Mouse (Mus musculus) effector memory CD4-positive, alpha-beta T cell, adult 7 months (primary cell): ENCODE data around the gene Psg21. TPM values are rescaled to one million over a fixed set of nuclear protein-coding genes. Genes with fewer than 3 reads are reported as not detected.

Experiments
- polyA plus RNA-seq: library from polyadenylated mRNA; unstranded; fragments of 100-300 nt; shearing (Covaris generic); gene quantifications from one replicate; pipeline ENCODE4 v1.2.1, GENCODE M21; 2017

The Psg21 gene
- not detected for polyA plus RNA-seq

DNA sequence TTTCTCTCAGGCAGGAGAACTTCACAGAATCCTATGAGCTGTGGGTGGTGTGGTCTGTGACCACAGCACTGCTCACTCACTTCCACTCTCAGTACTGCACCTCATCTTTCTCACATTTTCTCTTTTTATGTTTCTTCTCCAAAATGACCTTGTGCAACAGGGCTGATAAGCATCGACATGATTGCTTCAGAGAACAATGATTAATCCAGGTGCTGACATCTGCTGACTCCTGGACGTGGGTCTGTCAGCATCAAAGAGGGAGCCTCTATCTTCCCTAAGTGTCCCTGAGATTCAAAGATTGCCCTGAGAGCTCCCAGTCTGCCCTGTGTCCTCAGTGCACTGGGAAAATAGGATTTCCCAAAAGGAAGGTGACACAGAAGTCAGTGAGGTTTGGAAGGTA is at the start of gene Psg21:
Gene Psg21, minus strand, starts transcription at position 101 of the 400 bp plus-strand sequence.

DNA sequence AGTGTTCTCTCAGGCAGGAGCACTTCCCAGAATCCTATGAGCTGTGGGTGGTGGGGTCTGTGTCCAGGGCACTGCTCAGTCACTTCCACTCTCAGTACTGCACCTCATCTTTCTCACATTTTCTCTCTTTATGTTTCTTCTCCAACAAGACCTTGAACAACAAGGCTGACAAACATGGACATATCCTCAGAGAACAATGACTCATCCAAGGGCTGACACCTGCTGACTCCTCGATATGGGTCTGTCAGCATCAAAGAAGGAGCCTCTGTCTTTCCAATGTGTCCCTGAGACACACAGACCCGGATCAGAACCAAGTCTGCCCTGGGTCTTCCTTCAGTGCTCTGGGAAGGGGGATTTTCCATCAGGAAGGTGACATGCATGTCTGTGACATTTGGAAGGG is 29.6 kb upstream of the Psg21 start, which contains the start of gene Psg20:
Gene Psg20, minus strand, starts transcription at position 101 of the 400 bp plus-strand sequence.

DNA sequence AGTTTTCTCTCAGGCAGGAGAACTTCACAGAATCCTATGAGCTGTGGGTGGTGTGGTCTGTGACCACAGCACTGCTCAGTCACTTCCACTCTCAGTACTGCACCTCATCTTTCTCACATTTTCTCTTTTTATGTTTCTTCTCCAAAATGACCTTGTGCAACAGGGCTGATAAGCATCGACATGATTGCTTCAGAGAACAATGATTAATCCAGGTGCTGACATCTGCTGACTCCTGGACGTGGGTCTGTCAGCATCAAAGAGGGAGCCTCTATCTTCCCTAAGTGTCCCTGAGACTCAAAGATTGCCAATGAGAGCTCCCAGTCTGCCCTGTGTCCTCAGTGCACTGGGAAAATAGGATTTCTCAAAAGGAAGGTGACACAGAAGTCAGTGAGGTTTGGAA is 40.1 kb downstream of the Psg21 start, which contains the start of gene Psg23:
Gene Psg23, minus strand, starts transcription at position 101 of the 400 bp plus-strand sequence.

Other genes with a start within 250 kb of the Psg21 start
- not detected for gene Psg28, start 224.7 kb downstream of the Psg21 start, polyA plus RNA-seq
- gene Psg26, start 172.5 kb downstream of the Psg21 start, polyA plus RNA-seq = not detected
- not detected for gene Psg25, start 124.5 kb downstream of the Psg21 start, polyA plus RNA-seq
- gene Psg27, start 89.4 kb downstream of the Psg21 start, polyA plus RNA-seq = not detected
- 0.23 TPM for gene Psg23, start 40.2 kb downstream of the Psg21 start, polyA plus RNA-seq
- gene Psg20, start 29.5 kb upstream of the Psg21 start, polyA plus RNA-seq = not detected
- gene Psg22, start 61.4 kb upstream of the Psg21 start, polyA plus RNA-seq = not detected
- 0.18 TPM for gene Psg19, start 141.8 kb upstream of the Psg21 start, polyA plus RNA-seq
- not detected for gene Psg17, start 164.9 kb upstream of the Psg21 start, polyA plus RNA-seq
- 1.1 TPM for gene Mill2, start 183.2 kb upstream of the Psg21 start, polyA plus RNA-seq
- gene Pglyrp1, start 214.6 kb upstream of the Psg21 start, polyA plus RNA-seq = 84.2 TPM